Mouse (Mus musculus) heart, embryonic 14.5 days (tissue): ENCODE results near the gene Ctsw. TPM values are rescaled to one million over a fixed set of nuclear protein-coding genes. Genes with fewer than 3 reads are reported as not detected.

Source experiments
- ATAC-seq: fragments of 200-750 bp; cut with Nextera tagmentation; 2 replicates; pipeline ENCODE4 v1.8.0; 2017; ENCODE audit warnings: low read depth, moderate TSS enrichment; ENCODE audit not compliant: insufficient number of reproducible peaks, insufficient read depth, low FRiP score
- H3K27ac ChIP-seq, 2 experiments: fragments of 200-500 bp in 1 of 2; fragments of 300-500 bp in 1 of 2; sonication (generic) in 1 of 2; replicated peaks in 1 of 2; 2 replicates each; pipeline ENCODE4 v1.5.1; 2012 to 2014; ENCODE audit warnings: low read depth in 2 of 2, low read length in 2 of 2, control low read depth in 1 of 2, mild to moderate bottlenecking in 1 of 2, mixed read lengths in 1 of 2; ENCODE audit not compliant: control insufficient read depth in 1 of 2, insufficient read depth in 1 of 2
- H3K27me3 ChIP-seq: fragments of 300-500 bp; sonication (generic); 2 replicates; pipeline ENCODE4 v1.6.1; 2014; ENCODE audit warnings: mild to moderate bottlenecking, low read length, control low read depth; ENCODE audit not compliant: control insufficient read depth, insufficient read depth
- H3K36me3 ChIP-seq: fragments of 300-500 bp; sonication (generic); 2 replicates; pipeline ENCODE4 v1.6.1; 2014; ENCODE audit warnings: mild to moderate bottlenecking, control low read depth, low read length, mixed read lengths; ENCODE audit not compliant: control insufficient read depth, insufficient read depth
- H3K4me1 ChIP-seq, 2 experiments: fragments of 200-500 bp in 1 of 2; fragments of 300-500 bp in 1 of 2; sonication (generic) in 1 of 2; 2 replicates each; pipeline ENCODE4 v1.6.1; 2012 to 2014; ENCODE audit warnings: low read length in 2 of 2, control low read depth in 1 of 2, mixed read lengths in 1 of 2; ENCODE audit not compliant: control insufficient read depth in 2 of 2, insufficient read depth in 2 of 2
- H3K4me2 ChIP-seq: fragments of 300-500 bp; sonication (generic); 2 replicates; pipeline ENCODE4 v1.6.1; 2014; ENCODE audit warnings: mild to moderate bottlenecking, low read length
- H3K4me3 ChIP-seq, 2 experiments: fragments of 200-500 bp in 1 of 2; fragments of 300-500 bp in 1 of 2; sonication (generic) in 1 of 2; 2 replicates each; pipeline ENCODE4 v1.5.1; 2012 to 2014; ENCODE audit warnings: low read length in 2 of 2, mild to moderate bottlenecking in 2 of 2, control low read depth in 1 of 2, low read depth in 1 of 2, moderate library complexity in 1 of 2; ENCODE audit not compliant: control insufficient read depth in 1 of 2, insufficient read depth in 1 of 2
- H3K9ac ChIP-seq: fragments of 300-500 bp; sonication (generic); 2 replicates; pipeline ENCODE4 v1.6.1; 2014; ENCODE audit warnings: mild to moderate bottlenecking, low read length
- H3K9me3 ChIP-seq: fragments of 300-500 bp; sonication (generic); 2 replicates; pipeline ENCODE4 v1.6.1; 2016; ENCODE audit warnings: low read length, control low read depth; ENCODE audit not compliant: control insufficient read depth
- WGBS: fragments of 180-500 bp; shearing (Covaris S2); extraction: QIAGEN DNeasy Blood & Tissue Kit; methylation state at CpG from one replicate; pipeline ENCODE4 v1.1.7; 2014; 5-methylcytosine and 5-hydroxymethylcytosine counted together
- polyA plus RNA-seq: library from polyadenylated mRNA; unstranded; fragments of >200 nt; fragmentation: Nextera tagmentation; extraction: Ambion mirVana; gene quantifications from 2 replicates; pipeline ENCODE4 v1.2.1, GENCODE M21; 2014

The Ctsw gene
- polyA plus RNA-seq, 1 experiment from 2014 or later, result 1.4 TPM

GRCm38 (mm10) chr19:5433951-5434350 is 34.4 kb downstream of the Ctsw start:
- H3K27me3 ChIP-seq, result no peaks in the 10 kb centered on the region
- H3K9me3 ChIP-seq, result no peaks in the 10 kb centered on the region
- H3K4me3 ChIP-seq, result peak overlapping the region in 1 of 2 experiments; percentile 39; a peak in 2 of 4 replicates
- H3K4me2 ChIP-seq, result peak overlapping the region; percentile 86
- 0 out of 2 replicates have a peak, but pooled peaks cover 2% of the 10 kb centered on the region for H3K36me3 ChIP-seq
- WGBS, result 49% methylated on average over 7 of the region's 7 CpGs
- peak overlapping the region; percentile 67; the same call in 1 of the 2 replicates for H3K9ac ChIP-seq
- H3K27ac ChIP-seq, result peak overlapping the region; percentile 45 to 72; a peak in 3 of 4 replicates
- ATAC-seq, result no peak
- peaks cover 8 to 20% of the 10 kb centered on the region in 2 experiments for H3K4me1 ChIP-seq

GRCm38 (mm10) chr19:5432992-5433852 is 35.1 kb downstream of the Ctsw start:
- WGBS, result 5% methylated on average over 16 of the region's 16 CpGs
- Histone ChIP-seq H3K4me3 (peak overlapping the region; percentile 28 to 39), H3K9ac (peak overlapping the region; percentile 67), H3K36me3 (0 out of 2 replicates have a peak, but pooled peaks cover 5% of the 10 kb centered on the region), H3K27me3 (no peaks in the 10 kb centered on the region), H3K9me3 (no peaks in the 10 kb centered on the region), H3K4me2 (peak overlapping the region; percentile 86), H3K27ac (peak overlapping the region; percentile 45 to 72), H3K4me1 (peaks cover 8 to 20% of the 10 kb centered on the region in 2 experiments)
- ATAC-seq, result peak; percentile 48

GRCm38 (mm10) chr19:5431911-5432464 is 36.3 kb downstream of the Ctsw start:
- Histone ChIP-seq H3K4me3 (no peak overlapping the region), H3K36me3 (peaks cover 14% of the 10 kb centered on the region), H3K4me1 (peaks cover 8 to 20% of the 10 kb centered on the region in 2 experiments), H3K4me2 (no peak overlapping the region), H3K27ac (no peak overlapping the region), H3K27me3 (no peaks in the 10 kb centered on the region), H3K9me3 (no peaks in the 10 kb centered on the region), H3K9ac (no peak overlapping the region)
- 73% methylated on average over 4 of the region's 4 CpGs for WGBS
- no peak for ATAC-seq

DNA sequence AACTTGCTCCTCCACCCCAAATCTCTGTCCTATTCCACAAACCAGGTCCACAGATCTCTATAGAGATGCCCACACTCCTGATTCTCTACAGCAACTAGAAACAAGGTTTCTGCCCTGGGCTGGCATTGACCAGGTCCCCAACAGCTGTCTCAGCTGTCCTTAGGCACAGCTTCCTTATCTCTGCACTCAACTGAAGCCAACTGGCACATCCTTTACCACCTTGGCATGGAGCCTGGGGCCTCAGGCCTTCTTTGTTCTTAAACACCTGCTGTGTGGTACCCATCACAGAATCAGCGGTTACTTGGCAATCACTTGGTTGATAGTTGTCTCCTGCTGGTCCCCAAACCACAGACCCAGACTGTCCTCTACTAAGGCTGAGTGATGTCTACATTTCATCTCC is 37.9 kb downstream of the Ctsw start:
- H3K9ac ChIP-seq, result no peak overlapping the region
- H3K36me3 ChIP-seq, result peaks cover 25% of the 10 kb centered on the region
- no peak overlapping the region for H3K4me3 ChIP-seq
- H3K4me2 ChIP-seq, result no peak overlapping the region
- ATAC-seq, result no peak
- H3K9me3 ChIP-seq, result no peaks in the 10 kb centered on the region
- H3K27me3 ChIP-seq, result no peaks in the 10 kb centered on the region
- peaks cover 16 to 30% of the 10 kb centered on the region in 2 experiments for H3K4me1 ChIP-seq
- WGBS, result 92% methylated on average over 1 of the region's 1 CpGs
- no peak overlapping the region for H3K27ac ChIP-seq

- Histone ChIP-seq H3K36me3 (peaks cover 25% of the 10 kb centered on the region), H3K4me1 (peaks cover 16 to 30% of the 10 kb centered on the region in 2 experiments), H3K9me3 (no peaks in the 10 kb centered on the region), H3K4me2 (no peak overlapping the region), H3K27ac (no peak overlapping the region), H3K27me3 (no peaks in the 10 kb centered on the region), H3K4me3 (no peak overlapping the region), H3K9ac (no peak overlapping the region)
- no peak for ATAC-seq
- 51% methylated on average over 8 of the region's 8 CpGs for WGBS
Measured at GRCm38 (mm10) chr19:5429806-5430205, 38.5 kb downstream of the Ctsw start.

DNA sequence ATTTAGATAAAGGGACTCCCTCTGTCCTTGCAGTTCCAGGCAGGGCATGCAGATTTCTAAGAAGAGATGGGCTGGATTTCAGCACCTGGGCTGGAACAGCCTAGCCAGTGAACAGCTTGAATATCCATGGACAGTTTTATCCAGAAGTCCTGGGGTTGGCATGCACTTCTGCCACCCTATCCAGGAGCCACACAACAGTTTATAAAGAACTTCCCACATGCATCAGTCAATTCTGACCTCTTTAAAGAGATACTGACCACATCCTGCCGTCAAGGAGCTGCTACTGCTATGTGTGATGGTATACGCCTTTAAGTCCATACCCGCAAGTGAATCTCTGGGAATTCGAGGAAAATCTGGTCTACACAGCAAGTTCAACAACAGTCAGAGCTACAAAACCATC is 39.1 kb downstream of the Ctsw start:
- WGBS, result 76% methylated on average over 4 of the region's 4 CpGs
- H3K4me3 ChIP-seq, result no peak overlapping the region
- ATAC-seq, result no peak
- no peak overlapping the region for H3K9ac ChIP-seq
- no peak overlapping the region for H3K4me2 ChIP-seq
- no peaks in the 10 kb centered on the region for H3K27me3 ChIP-seq
- peaks cover 16 to 28% of the 10 kb centered on the region in 2 experiments for H3K4me1 ChIP-seq
- no peaks in the 10 kb centered on the region for H3K9me3 ChIP-seq
- H3K36me3 ChIP-seq, result peaks cover 25% of the 10 kb centered on the region
- no peak overlapping the region for H3K27ac ChIP-seq

GRCm38 (mm10) chr19:5428083-5428482 is 40.2 kb downstream of the Ctsw start:
- Histone ChIP-seq H3K9ac (no peak overlapping the region), H3K9me3 (no peaks in the 10 kb centered on the region), H3K4me2 (no peak overlapping the region), H3K4me3 (no peak overlapping the region), H3K4me1 (peaks cover 16 to 25% of the 10 kb centered on the region in 2 experiments), H3K36me3 (peaks cover 27% of the 10 kb centered on the region), H3K27ac (no peak overlapping the region), H3K27me3 (no peaks in the 10 kb centered on the region)
- WGBS, result 74% methylated on average over 2 of the region's 2 CpGs
- ATAC-seq, result no peak
